Mouse (Mus musculus): ENCODE data around the gene Supt20. TPM values are rescaled to one million over a fixed set of nuclear protein-coding genes. Genes with fewer than 3 reads are reported as not detected.

Supt20 gene
- polyA plus RNA-seq, 1 experiment, result 57.6 TPM

DNA sequence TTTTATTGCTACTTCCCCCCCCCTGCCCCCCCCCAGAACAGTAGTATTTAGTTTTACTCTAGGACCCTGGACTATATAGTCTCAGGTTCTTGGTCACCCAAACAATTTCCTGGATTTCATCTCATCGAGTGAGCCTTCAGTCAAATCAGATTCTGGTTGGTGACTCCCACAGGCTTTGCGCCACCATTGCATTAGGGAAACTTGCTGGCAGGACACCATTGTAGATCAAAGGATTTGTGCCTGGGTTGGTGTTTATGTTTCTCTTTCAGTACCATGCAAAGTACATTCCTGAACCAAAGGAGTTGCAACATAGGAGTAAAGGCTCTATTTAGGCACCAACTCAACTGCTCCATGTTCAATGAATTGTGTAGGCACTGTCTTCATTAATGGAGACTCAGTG, 32.9 kb upstream of the Supt20 start:
- 91% methylated on average over 2 of the region's 2 CpGs for WGBS
- no peaks in the 10 kb centered on the region for H3K4me1 ChIP-seq (ENCODE audit: control insufficient read depth, insufficient read depth, low read length)
- TF ChIP-seq CTCF (IDR thresholded peaks at IDR 0.05; ENCODE audit: borderline replicate concordance, insufficient read depth, low read depth, low read length), result no peak
- TF ChIP-seq POLR2A (IDR thresholded peaks at IDR 0.05; ENCODE audit: borderline replicate concordance, insufficient read depth, low read length), result no peak
- H3K4me3 ChIP-seq (replicated peaks; ENCODE audit: insufficient read depth, low read depth, low read length), result no peak overlapping the region
- no peak overlapping the region for H3K27ac ChIP-seq (ENCODE audit: insufficient read depth, low read length)
- no peak for DNase-seq
- no peaks in the 10 kb centered on the region for H3K27me3 ChIP-seq (ENCODE audit: control insufficient read depth, insufficient read depth, low read length)

- WGBS, result 64% methylated on average over 5 of the region's 5 CpGs
- Histone ChIP-seq H3K4me3 (replicated peaks; ENCODE audit: insufficient read depth, low read depth, low read length) (no peak overlapping the region), H3K27me3 (ENCODE audit: control insufficient read depth, insufficient read depth, low read length) (no peaks in the 10 kb centered on the region), H3K4me1 (ENCODE audit: control insufficient read depth, insufficient read depth, low read length) (no peaks in the 10 kb centered on the region), H3K27ac (ENCODE audit: insufficient read depth, low read length) (no peak overlapping the region)
- TF ChIP-seq POLR2A (IDR thresholded peaks at IDR 0.05; ENCODE audit: borderline replicate concordance, insufficient read depth, low read length), result no peak
- TF ChIP-seq CTCF (IDR thresholded peaks at IDR 0.05; ENCODE audit: borderline replicate concordance, insufficient read depth, low read depth, low read length), result no peak
- DNase-seq, result no peak
Measured at GRCm38 (mm10) chr3:54662411-54662810, 30.2 kb upstream of the Supt20 start.

DNA sequence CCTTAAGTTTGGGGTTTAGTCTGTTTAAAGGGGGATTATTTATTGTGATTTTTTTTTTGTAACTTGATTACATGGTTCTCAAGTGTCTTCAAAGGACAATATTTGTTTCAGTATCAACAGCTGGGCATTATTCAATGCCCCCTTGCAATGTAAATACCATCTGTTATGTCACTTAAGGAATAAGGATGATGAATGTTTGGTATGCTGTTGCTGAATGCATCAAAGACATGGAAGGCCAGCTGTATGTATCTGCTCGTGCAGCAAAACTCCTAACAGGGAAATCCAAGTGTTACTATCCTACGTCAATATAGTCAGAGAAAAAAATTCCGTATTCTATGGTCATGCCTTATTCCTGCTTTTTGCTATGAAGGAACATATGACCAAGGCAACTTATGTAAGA, 24.5 kb upstream of the Supt20 start:
- no peak overlapping the region for H3K27ac ChIP-seq (ENCODE audit: insufficient read depth, low read length)
- H3K4me3 ChIP-seq (replicated peaks; ENCODE audit: insufficient read depth, low read depth, low read length), result no peak overlapping the region
- TF ChIP-seq POLR2A (IDR thresholded peaks at IDR 0.05; ENCODE audit: borderline replicate concordance, insufficient read depth, low read length) (no peak), CTCF (IDR thresholded peaks at IDR 0.05; ENCODE audit: borderline replicate concordance, insufficient read depth, low read depth, low read length) (no peak)
- no peak for DNase-seq
- H3K4me1 ChIP-seq (ENCODE audit: control insufficient read depth, insufficient read depth, low read length), result no peaks in the 10 kb centered on the region
- 92% methylated on average over 3 of the region's 3 CpGs for WGBS
- H3K27me3 ChIP-seq (ENCODE audit: control insufficient read depth, insufficient read depth, low read length), result no peaks in the 10 kb centered on the region

DNA sequence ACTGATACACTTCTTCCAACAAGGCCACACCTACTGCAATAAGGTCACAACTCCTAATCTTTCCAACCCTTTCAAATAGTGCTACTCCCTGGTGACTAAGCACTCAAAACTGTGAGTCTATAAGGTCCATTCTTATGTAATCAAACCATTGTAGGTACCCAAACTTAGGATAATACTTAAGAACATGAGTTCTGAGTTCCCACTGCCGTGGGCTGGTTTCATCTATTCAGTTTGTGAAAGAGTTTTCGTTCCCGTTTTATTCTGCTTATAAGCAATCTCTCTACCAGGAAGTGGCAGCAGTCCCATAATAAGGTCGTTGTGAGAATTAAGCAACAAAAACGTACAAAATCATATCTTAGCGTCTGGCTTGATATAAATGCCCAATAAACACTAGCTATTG, 23.9 kb upstream of the Supt20 start:
- H3K4me1 ChIP-seq (ENCODE audit: control insufficient read depth, insufficient read depth, low read length), result no peaks in the 10 kb centered on the region
- DNase-seq, result no peak
- no peak overlapping the region for H3K4me3 ChIP-seq (replicated peaks; ENCODE audit: insufficient read depth, low read depth, low read length)
- no peak overlapping the region for H3K27ac ChIP-seq (ENCODE audit: insufficient read depth, low read length)
- 84% methylated on average over 6 of the region's 6 CpGs for WGBS
- TF ChIP-seq POLR2A (IDR thresholded peaks at IDR 0.05; ENCODE audit: borderline replicate concordance, insufficient read depth, low read length) (no peak), CTCF (IDR thresholded peaks at IDR 0.05; ENCODE audit: borderline replicate concordance, insufficient read depth, low read depth, low read length) (no peak)
- H3K27me3 ChIP-seq (ENCODE audit: control insufficient read depth, insufficient read depth, low read length), result no peaks in the 10 kb centered on the region

- no peaks in the 10 kb centered on the region for H3K4me1 ChIP-seq (ENCODE audit: control insufficient read depth, insufficient read depth, low read length)
- H3K27ac ChIP-seq (ENCODE audit: insufficient read depth, low read length), result no peak overlapping the region
- DNase-seq, result no peak
- H3K4me3 ChIP-seq (replicated peaks; ENCODE audit: insufficient read depth, low read depth, low read length), result no peak overlapping the region
- TF ChIP-seq POLR2A (IDR thresholded peaks at IDR 0.05; ENCODE audit: borderline replicate concordance, insufficient read depth, low read length) (no peak), CTCF (IDR thresholded peaks at IDR 0.05; ENCODE audit: borderline replicate concordance, insufficient read depth, low read depth, low read length) (no peak)
- WGBS, result 86% methylated on average over 6 of the region's 6 CpGs
- no peaks in the 10 kb centered on the region for H3K27me3 ChIP-seq (ENCODE audit: control insufficient read depth, insufficient read depth, low read length)
Measured at GRCm38 (mm10) chr3:54669559-54669958, 23.0 kb upstream of the Supt20 start.

DNA sequence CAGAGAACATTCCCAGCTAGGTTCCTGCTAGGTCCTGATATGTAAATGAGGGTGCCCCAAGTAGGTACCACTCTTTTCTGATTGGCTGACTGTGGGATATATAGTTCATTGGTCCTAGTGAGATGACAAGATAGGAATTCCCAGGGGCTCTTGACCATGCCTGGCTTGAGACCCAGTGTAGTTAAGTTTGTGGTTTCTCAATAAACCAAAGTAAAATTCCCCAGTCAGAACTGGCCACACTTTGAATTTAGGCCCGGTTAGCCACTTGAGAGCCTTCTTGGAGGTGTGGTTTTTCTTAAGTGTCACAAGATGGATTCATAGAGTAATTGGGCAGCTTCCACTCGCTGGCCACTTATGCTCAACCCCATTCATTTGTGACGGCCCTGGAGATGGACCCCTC, 20.5 kb upstream of the Supt20 start:
- WGBS, result 82% methylated on average over 3 of the region's 3 CpGs
- TF ChIP-seq CTCF (IDR thresholded peaks at IDR 0.05; ENCODE audit: borderline replicate concordance, insufficient read depth, low read depth, low read length) (no peak), POLR2A (IDR thresholded peaks at IDR 0.05; ENCODE audit: borderline replicate concordance, insufficient read depth, low read length) (no peak)
- DNase-seq, result no peak
- no peaks in the 10 kb centered on the region for H3K4me1 ChIP-seq (ENCODE audit: control insufficient read depth, insufficient read depth, low read length)
- no peak overlapping the region for H3K4me3 ChIP-seq (replicated peaks; ENCODE audit: insufficient read depth, low read depth, low read length)
- no peaks in the 10 kb centered on the region for H3K27me3 ChIP-seq (ENCODE audit: control insufficient read depth, insufficient read depth, low read length)
- no peak overlapping the region for H3K27ac ChIP-seq (ENCODE audit: insufficient read depth, low read length)

DNA sequence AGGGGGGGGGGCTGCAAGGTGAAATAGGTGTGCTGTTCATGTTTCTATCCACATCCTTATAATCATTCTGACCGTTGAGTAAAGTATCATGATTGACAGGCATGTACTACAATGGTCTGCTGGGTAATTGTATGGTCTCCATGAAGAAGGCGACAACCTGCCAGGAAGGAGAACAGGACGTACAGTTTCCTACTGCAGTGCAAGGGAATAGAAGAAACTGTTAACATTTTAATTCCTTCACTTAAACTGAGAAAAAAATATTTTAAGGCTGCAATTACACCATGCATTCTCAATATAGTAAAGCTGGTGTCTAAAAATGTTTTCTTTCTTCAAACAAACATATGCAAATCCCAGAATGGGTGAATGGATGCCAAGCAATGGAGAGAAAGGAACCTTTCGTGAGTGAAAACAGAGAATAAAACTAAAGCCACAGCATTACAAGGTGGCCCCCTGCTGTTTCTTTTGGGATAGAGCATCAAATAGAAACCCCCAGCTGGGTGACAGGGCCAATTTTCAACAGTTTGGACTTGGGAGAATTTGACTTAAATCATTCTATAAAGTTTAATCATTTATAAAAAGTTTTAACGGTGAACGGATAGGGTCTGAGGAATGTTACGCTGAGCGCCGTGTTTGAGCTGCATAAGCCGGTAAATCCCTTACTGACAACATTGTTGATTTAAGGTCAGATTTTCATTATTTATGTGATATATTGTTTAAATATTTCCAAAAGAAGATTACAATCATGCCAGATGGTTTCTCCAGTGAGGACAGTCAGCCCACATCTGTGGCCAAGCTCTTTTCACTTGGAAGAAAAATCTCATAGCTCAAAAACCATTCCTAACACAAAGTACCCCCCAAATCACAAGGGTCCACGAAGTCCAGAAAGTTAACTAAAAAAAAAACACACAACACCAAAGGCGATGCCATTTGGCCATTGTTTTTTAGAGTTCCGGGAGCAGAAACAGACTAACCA, 19.8 kb upstream of the Supt20 start:
- H3K27ac ChIP-seq (ENCODE audit: insufficient read depth, low read length), result no peak overlapping the region
- H3K27me3 ChIP-seq (ENCODE audit: control insufficient read depth, insufficient read depth, low read length), result no peaks in the 10 kb centered on the region
- TF ChIP-seq POLR2A (IDR thresholded peaks at IDR 0.05; ENCODE audit: borderline replicate concordance, insufficient read depth, low read length), result no peak
- TF ChIP-seq CTCF (IDR thresholded peaks at IDR 0.05; ENCODE audit: borderline replicate concordance, insufficient read depth, low read depth, low read length), result no peak
- H3K4me3 ChIP-seq (replicated peaks; ENCODE audit: insufficient read depth, low read depth, low read length), result no peak overlapping the region
- H3K4me1 ChIP-seq (ENCODE audit: control insufficient read depth, insufficient read depth, low read length), result no peaks in the 10 kb centered on the region
- 74% methylated on average over 13 of the region's 13 CpGs for WGBS
- DNase-seq, result no peak

DNA sequence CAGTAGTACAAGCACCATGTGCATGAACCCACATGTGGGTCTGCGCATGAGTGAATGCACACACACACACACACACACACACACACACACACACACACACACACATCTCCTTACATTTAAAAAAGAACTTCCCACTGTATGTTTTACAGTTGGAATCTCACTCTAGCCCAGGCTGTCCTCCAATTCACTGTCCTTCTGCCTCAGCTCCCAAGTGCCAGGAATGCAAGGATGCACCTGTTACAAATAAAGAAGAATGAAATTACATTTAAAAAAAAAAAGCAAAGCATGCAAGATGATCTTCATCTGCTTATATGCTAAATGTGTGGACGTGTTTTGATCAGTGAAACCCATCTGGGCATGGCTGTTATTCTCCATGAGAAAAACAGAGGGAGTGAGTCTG, 15.8 kb upstream of the Supt20 start:
- H3K4me3 ChIP-seq (replicated peaks; ENCODE audit: insufficient read depth, low read depth, low read length), result no peak overlapping the region
- TF ChIP-seq CTCF (IDR thresholded peaks at IDR 0.05; ENCODE audit: borderline replicate concordance, insufficient read depth, low read depth, low read length) (no peak), POLR2A (IDR thresholded peaks at IDR 0.05; ENCODE audit: borderline replicate concordance, insufficient read depth, low read length) (no peak)
- no peaks in the 10 kb centered on the region for H3K4me1 ChIP-seq (ENCODE audit: control insufficient read depth, insufficient read depth, low read length)
- DNase-seq, result no peak
- no peaks in the 10 kb centered on the region for H3K27me3 ChIP-seq (ENCODE audit: control insufficient read depth, insufficient read depth, low read length)
- 72% methylated on average over 2 of the region's 2 CpGs for WGBS
- no peak overlapping the region for H3K27ac ChIP-seq (ENCODE audit: insufficient read depth, low read length)
